In genomic region chr5:104095416-104096077, GRCm38 (mm10) we compare ENCODE assay signal across 13 mouse cellular contexts. TPM values are rescaled to one million over a fixed set of nuclear protein-coding genes. Genes with fewer than 3 reads are reported as not detected.
DNase-seq lines count a peak whose midpoint lies in the region; ATAC-seq and TF ChIP-seq lines count a peak whose summit lies in the region.
"Had no signal": no experiment of that assay in that cellular context is flagged by ENCODE, and none has a peak within 500 bp of the region (broad histone marks: within the 10 kb centered on the region; RNA-seq: fewer than 3 reads in every experiment).

No protein-coding gene starts in this region.

- H3K27me3 ChIP-seq in heart, embryonic 13.5 days (replicated peaks) = no peaks in the 10 kb centered on the region
- H3K27me3 ChIP-seq in midbrain, postnatal 0 days (ENCODE audit: insufficient read depth, low read length) = no peaks in the 10 kb centered on the region
- no peaks in the 10 kb centered on the region for H3K27me3 ChIP-seq in midbrain, embryonic 15.5 days (replicated peaks)
- H3K27me3 ChIP-seq in stomach, postnatal 0 days (ENCODE audit: control insufficient read depth, insufficient read depth, low read length) = no peaks in the 10 kb centered on the region
- H3K27me3 ChIP-seq: forebrain, embryonic 12.5 days had no signal

- H3K27ac ChIP-seq in heart, embryonic 13.5 days (replicated peaks) = peak overlapping the region; percentile 53
- H3K27ac ChIP-seq in midbrain, postnatal 0 days (ENCODE audit: low read depth, low read length) = 0 out of 2 replicates have a peak overlapping the region, but pooled peaks have one; percentile 8
- H3K27ac ChIP-seq in midbrain, embryonic 15.5 days = no peak overlapping the region
- peak overlapping the region; percentile 85 for H3K27ac ChIP-seq in stomach, postnatal 0 days (replicated peaks)
- H3K27ac ChIP-seq: forebrain, embryonic 12.5 days had no signal

- H3K9me3 ChIP-seq in heart, embryonic 13.5 days = no peaks in the 10 kb centered on the region
- H3K9me3 ChIP-seq in midbrain, postnatal 0 days (ENCODE audit: low read length) = no peaks in the 10 kb centered on the region
- H3K9me3 ChIP-seq in midbrain, embryonic 15.5 days = no peaks in the 10 kb centered on the region
- no peaks in the 10 kb centered on the region for H3K9me3 ChIP-seq in stomach, postnatal 0 days (ENCODE audit: control insufficient read depth, low read length)
- H3K9me3 ChIP-seq: forebrain, embryonic 12.5 days had no signal

- intact Hi-C loops in heart, postnatal 25 days (cut with DNase I) = no loop called here

- peaks cover 3% of the 10 kb centered on the region; the same call in 1 of the 2 replicates for H3K36me3 ChIP-seq in heart, embryonic 13.5 days
- H3K36me3 ChIP-seq in midbrain, postnatal 0 days (ENCODE audit: insufficient read depth, low read length) = peaks cover 4% of the 10 kb centered on the region; the same call in 1 of the 2 replicates
- no peaks in the 10 kb centered on the region for H3K36me3 ChIP-seq in midbrain, embryonic 15.5 days (replicated peaks)
- H3K36me3 ChIP-seq in stomach, postnatal 0 days (ENCODE audit: control insufficient read depth, insufficient read depth, low read length) = no peaks in the 10 kb centered on the region
- H3K36me3 ChIP-seq: forebrain, embryonic 12.5 days had no signal

- H3K4me1 ChIP-seq in heart, embryonic 13.5 days = peaks cover 19% of the 10 kb centered on the region
- H3K4me1 ChIP-seq in midbrain, postnatal 0 days (ENCODE audit: insufficient read depth, low read length) = no peaks in the 10 kb centered on the region
- H3K4me1 ChIP-seq in midbrain, embryonic 15.5 days = no peaks in the 10 kb centered on the region
- H3K4me1 ChIP-seq in stomach, postnatal 0 days (replicated peaks; ENCODE audit: control insufficient read depth, insufficient read depth) = peaks cover 3% of the 10 kb centered on the region; the same call in 1 of the 2 replicates

- H3K4me3 ChIP-seq in heart, embryonic 13.5 days = peak overlapping the region; percentile 6; the same call in 1 of the 2 replicates
- no peak overlapping the region for H3K4me3 ChIP-seq in midbrain, postnatal 0 days (ENCODE audit: low read depth, low read length)
- H3K4me3 ChIP-seq in midbrain, embryonic 15.5 days = no peak overlapping the region
- H3K4me3 ChIP-seq in stomach, postnatal 0 days (ENCODE audit: low read depth, low read length) = no peak overlapping the region
- H3K4me3 ChIP-seq: forebrain, embryonic 12.5 days had no signal

- 42% methylated on average over 11 of the region's 11 CpGs for WGBS in heart, embryonic 13.5 days
- 77% methylated on average over 11 of the region's 11 CpGs for WGBS in midbrain, postnatal 0 days
- WGBS in midbrain, embryonic 15.5 days = 82% methylated on average over 11 of the region's 11 CpGs
- 31% methylated on average over 11 of the region's 11 CpGs for WGBS in stomach, postnatal 0 days

- no peak for TF ChIP-seq EP300 in stomach, postnatal 0 days (optimal IDR thresholded peaks at IDR 0.05)

- ATAC-seq in heart, embryonic 13.5 days (ENCODE audit: extremely low read depth, insufficient number of reproducible peaks, low FRiP score, low TSS enrichment) = no peak
- ATAC-seq in midbrain, postnatal 0 days (ENCODE audit: low FRiP score) = no peak
- ATAC-seq in midbrain, embryonic 15.5 days (replicated peaks) = no peak
- ATAC-seq in stomach, postnatal 0 days (ENCODE audit: low FRiP score, low TSS enrichment) = peak; percentile 21

- 0 out of 2 replicates have a peak overlapping the region, but pooled peaks have one; percentile 12 for H3K9ac ChIP-seq in heart, embryonic 13.5 days
- H3K9ac ChIP-seq in midbrain, postnatal 0 days (replicated peaks; ENCODE audit: low read length, poor library complexity, severe bottlenecking) = no peak overlapping the region
- no peak overlapping the region for H3K9ac ChIP-seq in midbrain, embryonic 15.5 days
- H3K9ac ChIP-seq in stomach, postnatal 0 days (ENCODE audit: low read length) = no peak overlapping the region
- H3K9ac ChIP-seq: forebrain, embryonic 12.5 days had no signal

- peak overlapping the region; percentile 52 for H3K4me2 ChIP-seq in heart, embryonic 13.5 days
- H3K4me2 ChIP-seq in midbrain, postnatal 0 days (ENCODE audit: low read depth, low read length, poor library complexity, severe bottlenecking) = no peak overlapping the region
- no peak overlapping the region for H3K4me2 ChIP-seq in midbrain, embryonic 15.5 days
- peak overlapping the region; percentile 34; the same call in 1 of the 2 replicates for H3K4me2 ChIP-seq in stomach, postnatal 0 days (replicated peaks; ENCODE audit: low read depth)
- H3K4me2 ChIP-seq: forebrain, embryonic 12.5 days had no signal

- no peak for DNase-seq in heart, postnatal 25 days (ENCODE audit: low spot score)
- DNase-seq in midbrain, postnatal 0 days (ENCODE audit: low spot score) = no peak
- DNase-seq in lung, adult 18-20 months = peak; percentile 76 to 82
- DNase-seq in stomach, postnatal 0 days (ENCODE audit: low spot score) = no peak
- no peak for DNase-seq in MN1 (ENCODE audit: low spot score)
- no peak for DNase-seq in layer of hippocampus, postnatal 36 days
- DNase-seq: adrenal gland, postnatal 36 days; cerebellum, postnatal 14 days had no signal

- TF ChIP-seq CTCF in midbrain, postnatal 0 days (IDR thresholded peaks at IDR 0.05) = no peak
- no peak for TF ChIP-seq CTCF in stomach, postnatal 0 days (IDR thresholded peaks at IDR 0.05; ENCODE audit: low read depth)

RNA-seq across cellular contexts. Expression of gene Sparcl1, which starts 18.0 kb away (rescaled TPM):
- polyA plus RNA-seq in heart, embryonic 13.5 days (2015; fragmentation: Nextera tagmentation; extraction: Ambion mirVana) = 45.7 and 47.3 TPM in 2 replicates
- 100 to 1,000 TPM; 191 to 258 TPM for total RNA-seq in heart, postnatal 25 days (2021)
- total RNA-seq in midbrain, postnatal 0 days (2014; rRNA removed) = 438 and 529 TPM in 2 replicates
- polyA plus RNA-seq in midbrain, postnatal 0 days (2015; fragmentation: Nextera tagmentation; extraction: Ambion mirVana) = 358 and 444 TPM in 2 replicates
- 167 and 185 TPM in 2 replicates for polyA plus RNA-seq in midbrain, embryonic 15.5 days (2015; fragmentation: Nextera tagmentation; extraction: Ambion mirVana)
- polyA plus RNA-seq in stomach, postnatal 0 days (2015; fragmentation: Nextera tagmentation; extraction: Ambion mirVana) = 206 and 241 TPM in 2 replicates
- 1,000 to 10,000 TPM; 1,408 to 1,415 TPM for total RNA-seq in layer of hippocampus, postnatal 36 days (2021)

RNA-seq across cellular contexts. Expression of gene Gm17660, which starts 18.1 kb away (rescaled TPM):
- not detected in 2 replicates for polyA plus RNA-seq in heart, embryonic 13.5 days (2015; fragmentation: Nextera tagmentation; extraction: Ambion mirVana)
- not detected for total RNA-seq in heart, postnatal 25 days (2021)
- total RNA-seq in midbrain, postnatal 0 days (2014; rRNA removed) = not detected in 2 replicates
- 0.83 and 1.1 TPM in 2 replicates for polyA plus RNA-seq in midbrain, postnatal 0 days (2015; fragmentation: Nextera tagmentation; extraction: Ambion mirVana)
- polyA plus RNA-seq in midbrain, embryonic 15.5 days (2015; fragmentation: Nextera tagmentation; extraction: Ambion mirVana) = 0.63 TPM in 1 of 2 replicates, not detected in the other
- polyA plus RNA-seq in stomach, postnatal 0 days (2015; fragmentation: Nextera tagmentation; extraction: Ambion mirVana) = 0.35 TPM in 1 of 2 replicates, not detected in the other
- not detected for total RNA-seq in layer of hippocampus, postnatal 36 days (2021)
- total RNA-seq: adrenal gland, postnatal 36 days; gastrocnemius, postnatal 4 days had no signal
- polyA plus RNA-seq: forebrain, embryonic 12.5 days; liver, embryonic 16.5 days had no signal

RNA-seq across cellular contexts. Expression of gene Nudt9, which starts 49.4 kb away (rescaled TPM):
- 53.7 and 55.6 TPM in 2 replicates for polyA plus RNA-seq in heart, embryonic 13.5 days (2015; fragmentation: Nextera tagmentation; extraction: Ambion mirVana)
- 10 to 100 TPM; 51.4 to 52.3 TPM for total RNA-seq in heart, postnatal 25 days (2021)
- 48.8 and 48.9 TPM in 2 replicates for total RNA-seq in midbrain, postnatal 0 days (2014; rRNA removed)
- polyA plus RNA-seq in midbrain, postnatal 0 days (2015; fragmentation: Nextera tagmentation; extraction: Ambion mirVana) = 70.4 and 72.5 TPM in 2 replicates
- polyA plus RNA-seq in midbrain, embryonic 15.5 days (2015; fragmentation: Nextera tagmentation; extraction: Ambion mirVana) = 59.2 and 60.5 TPM in 2 replicates
- 53.0 and 57.1 TPM in 2 replicates for polyA plus RNA-seq in stomach, postnatal 0 days (2015; fragmentation: Nextera tagmentation; extraction: Ambion mirVana)
- total RNA-seq in layer of hippocampus, postnatal 36 days (2021) = 10 to 100 TPM; 70.8 to 71.3 TPM

Comparison
In these comparisons a context has a peak if more than half of its experiments do, and no peak if none do; other contexts are left out.
1. H3K4me2 ChIP-seq: peak in heart, embryonic 13.5 days (single experiment) and stomach, postnatal 0 days (single experiment); none in midbrain, postnatal 0 days (single experiment) and midbrain, embryonic 15.5 days (single experiment).
2. DNase-seq: peak in lung, adult 18-20 months (2 of 2); none in heart, postnatal 25 days (single experiment), midbrain, postnatal 0 days (single experiment), stomach, postnatal 0 days (single experiment), MN1 (single experiment) and layer of hippocampus, postnatal 36 days (0 of 2).